Mouse (Mus musculus): ENCODE results near the gene Tmem192.
A peak's percentile ranks its signal among the peaks of the same experiment; 100 is the strongest.

Gene Tmem192

GRCm38 (mm10) chr8:64946820-64947697 lies at the start of gene Tmem192:
Tmem192 (plus strand) TSS chr8:64947185.
- DNase-seq, result peak; percentile 96

GRCm38 (mm10) chr8:64898710-64899109 lies 48.3 kb upstream of the Tmem192 start:
- DNase-seq, result no peak

GRCm38 (mm10) chr8:64900645-64901044 lies 46.3 kb upstream of the Tmem192 start:
- DNase-seq, result no peak

GRCm38 (mm10) chr8:64901527-64902156 lies 45.3 kb upstream of the Tmem192 start:
- DNase-seq, result no peak

GRCm38 (mm10) chr8:64902191-64902590 lies 44.8 kb upstream of the Tmem192 start:
- no peak for DNase-seq

GRCm38 (mm10) chr8:64903778-64904177 lies 43.2 kb upstream of the Tmem192 start:
- no peak for DNase-seq

- no peak for DNase-seq
These were observed 37.0 kb upstream of the Tmem192 start for GRCm38 (mm10) chr8:64910026-64910425.

- DNase-seq, result no peak
These were observed 30.2 kb upstream of the Tmem192 start for GRCm38 (mm10) chr8:64916793-64917192.

GRCm38 (mm10) chr8:64923329-64923728 lies 23.7 kb upstream of the Tmem192 start:
- DNase-seq, result no peak

- DNase-seq, result no peak
These were observed 21.2 kb upstream of the Tmem192 start for GRCm38 (mm10) chr8:64925762-64926161.

- no peak for DNase-seq
These were observed 20.6 kb upstream of the Tmem192 start for GRCm38 (mm10) chr8:64926355-64926754.

GRCm38 (mm10) chr8:64928938-64929337 lies 18.0 kb upstream of the Tmem192 start:
- no peak for DNase-seq

- DNase-seq, result no peak
These were observed 12.0 kb upstream of the Tmem192 start for GRCm38 (mm10) chr8:64934997-64935396.

- no peak for DNase-seq
These were observed 6.0 kb upstream of the Tmem192 start for GRCm38 (mm10) chr8:64941019-64941418.

- DNase-seq, result peak; percentile 88
These were observed 5.5 kb upstream of the Tmem192 start for GRCm38 (mm10) chr8:64941495-64941894.

- DNase-seq, result no peak
These were observed 4.0 kb upstream of the Tmem192 start for GRCm38 (mm10) chr8:64942946-64943345.

- no peak for DNase-seq
These were observed 2.2 kb upstream of the Tmem192 start for GRCm38 (mm10) chr8:64944831-64945230.

- no peak for DNase-seq
These were observed 1.4 kb upstream of the Tmem192 start for GRCm38 (mm10) chr8:64945606-64946005.

- DNase-seq, result no peak
These were observed 555 bp upstream of the Tmem192 start for GRCm38 (mm10) chr8:64946441-64946819.

- no peak for DNase-seq
These were observed 681 bp downstream of the Tmem192 start for GRCm38 (mm10) chr8:64947698-64948034.

- DNase-seq, result no peak
These were observed 1.4 kb downstream of the Tmem192 start for GRCm38 (mm10) chr8:64948371-64948770.

GRCm38 (mm10) chr8:64952101-64952500 lies 5.1 kb downstream of the Tmem192 start:
- DNase-seq, result no peak

GRCm38 (mm10) chr8:64959025-64959424 lies 12.0 kb downstream of the Tmem192 start:
- no peak for DNase-seq

GRCm38 (mm10) chr8:64962836-64963235 lies 15.9 kb downstream of the Tmem192 start:
- DNase-seq, result no peak
